Mouse (Mus musculus): ENCODE results near the gene Ccdc69.

The Ccdc69 gene

DNA sequence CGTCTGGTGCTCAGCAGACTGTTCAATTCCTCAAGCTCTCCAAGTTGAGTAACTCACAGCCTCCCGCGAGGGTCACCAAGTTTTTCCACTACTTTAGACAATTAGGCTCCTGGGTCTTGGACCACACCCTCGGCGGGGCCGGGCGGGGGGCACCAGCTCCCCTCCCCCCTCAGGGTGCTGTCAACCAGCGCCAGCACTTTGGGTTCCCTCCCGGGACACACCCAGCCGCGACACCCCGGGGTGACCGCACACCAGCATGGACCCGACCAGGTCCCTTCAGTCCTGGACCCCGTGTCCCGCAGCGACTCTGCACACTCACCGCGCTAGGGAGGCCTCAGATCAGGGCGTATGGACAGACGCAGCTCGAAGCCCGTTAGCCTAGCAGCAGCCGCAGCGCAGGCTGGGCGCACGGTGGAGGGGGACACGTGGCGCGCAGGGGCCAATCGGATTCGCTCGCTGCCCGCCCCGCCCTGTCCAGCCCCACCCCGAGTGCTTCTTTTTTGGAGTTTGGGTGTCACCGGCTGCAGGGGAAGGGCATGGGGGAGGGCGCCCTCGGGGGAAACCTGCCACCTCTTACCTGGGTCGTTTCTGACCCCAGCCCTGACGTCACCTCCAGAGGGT lies 44.8 kb downstream of the Ccdc69 start, which contains the start of gene Anxa6:
Gene Anxa6 (minus strand): TSS at position 406 of the 621 bp plus-strand sequence.
- DNase-seq, result peak; percentile 85 to 90

DNA sequence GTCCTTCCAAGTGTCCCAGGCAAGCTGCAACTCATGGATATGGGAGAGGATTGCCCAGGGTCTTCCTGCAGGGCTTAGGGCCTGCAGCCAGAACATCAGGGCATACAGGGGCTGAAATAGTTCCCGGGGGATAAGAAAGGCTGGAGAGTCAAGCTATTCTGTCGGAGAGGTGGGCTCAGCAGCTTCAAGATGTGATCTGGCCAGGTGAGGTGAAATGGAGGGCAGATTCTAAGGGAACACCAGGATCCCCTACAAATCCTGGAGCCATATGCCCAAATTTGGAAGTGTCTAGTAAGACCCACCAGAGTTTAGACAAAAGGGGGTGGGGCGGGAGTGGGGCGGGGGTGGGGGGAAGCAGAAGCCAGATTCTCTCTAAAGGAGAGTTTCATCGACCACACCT lies 45.6 kb downstream of the Ccdc69 start:
- peak in 1 of 2 experiments; percentile 14 for DNase-seq

DNA sequence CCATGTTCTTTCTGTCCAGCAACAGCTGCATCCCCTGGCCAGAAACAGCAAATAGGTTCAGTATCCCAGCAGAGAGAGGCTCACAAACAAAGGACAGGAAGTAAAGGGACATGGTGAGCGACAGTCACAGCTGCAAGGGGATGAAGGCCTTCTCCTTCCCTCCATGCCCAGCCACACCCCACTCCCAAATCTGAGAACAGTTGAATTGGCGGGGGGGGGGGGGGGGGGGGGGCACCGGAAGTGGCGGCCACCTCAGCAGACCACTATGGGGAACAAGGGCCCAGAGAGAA lies 46.0 kb downstream of the Ccdc69 start:
- DNase-seq, result no peak

DNA sequence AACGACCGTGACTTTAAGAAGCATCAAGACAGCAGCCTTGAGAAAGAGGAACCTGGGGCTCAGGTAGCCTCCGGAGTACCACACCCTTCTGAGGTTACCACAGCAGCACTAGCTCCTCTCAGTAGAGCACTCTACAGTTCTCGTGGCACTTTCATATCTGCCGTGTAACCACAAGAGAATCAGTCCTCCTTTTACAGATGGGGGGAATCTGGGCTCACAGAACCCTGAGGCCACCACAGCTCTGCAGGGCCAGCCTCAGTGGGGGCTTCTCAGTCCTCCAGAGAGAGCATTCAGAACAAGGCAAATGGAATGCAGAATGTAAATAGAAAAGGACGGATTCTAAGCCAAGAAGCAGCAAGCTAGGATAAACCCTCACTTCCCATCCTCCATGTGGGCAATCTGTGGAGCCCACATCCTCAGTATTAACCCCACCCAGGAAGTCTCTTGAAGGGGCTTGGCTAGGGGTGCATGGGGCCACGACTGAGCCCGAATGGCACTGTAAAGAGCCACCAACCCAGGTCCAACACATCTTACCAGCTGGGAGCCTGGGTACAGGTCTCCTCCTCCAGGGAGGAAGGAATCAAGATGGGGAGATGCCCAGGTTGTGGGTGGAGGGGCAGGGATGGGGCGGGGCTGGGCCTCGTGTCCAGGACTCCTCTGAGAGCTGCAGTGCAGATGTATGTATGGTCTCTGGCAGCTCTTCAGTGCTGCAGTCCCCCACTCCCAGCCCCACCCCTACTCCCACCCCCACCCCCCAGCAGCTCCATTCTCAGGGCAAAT lies 46.5 kb downstream of the Ccdc69 start:
- no peak for DNase-seq

DNA sequence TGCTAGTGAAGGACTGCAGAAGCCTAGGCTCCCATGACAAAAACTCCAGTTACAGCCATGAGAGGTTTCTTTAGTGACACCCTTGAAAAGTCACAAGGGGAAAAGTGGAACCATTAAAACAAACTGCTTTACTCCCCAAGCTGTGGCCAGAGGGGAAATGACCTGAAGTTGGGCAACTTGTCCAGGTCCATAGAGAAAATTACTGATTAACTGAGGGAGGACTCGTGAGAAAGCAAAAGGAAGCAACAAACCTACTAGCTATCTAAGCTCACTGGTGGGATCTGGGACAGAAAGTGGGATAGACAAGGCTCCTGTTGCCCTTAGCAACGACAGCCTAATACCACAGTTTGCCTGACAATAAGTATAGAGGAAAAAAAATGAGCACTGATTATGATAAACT lies 49.4 kb downstream of the Ccdc69 start:
- no peak for DNase-seq

DNA sequence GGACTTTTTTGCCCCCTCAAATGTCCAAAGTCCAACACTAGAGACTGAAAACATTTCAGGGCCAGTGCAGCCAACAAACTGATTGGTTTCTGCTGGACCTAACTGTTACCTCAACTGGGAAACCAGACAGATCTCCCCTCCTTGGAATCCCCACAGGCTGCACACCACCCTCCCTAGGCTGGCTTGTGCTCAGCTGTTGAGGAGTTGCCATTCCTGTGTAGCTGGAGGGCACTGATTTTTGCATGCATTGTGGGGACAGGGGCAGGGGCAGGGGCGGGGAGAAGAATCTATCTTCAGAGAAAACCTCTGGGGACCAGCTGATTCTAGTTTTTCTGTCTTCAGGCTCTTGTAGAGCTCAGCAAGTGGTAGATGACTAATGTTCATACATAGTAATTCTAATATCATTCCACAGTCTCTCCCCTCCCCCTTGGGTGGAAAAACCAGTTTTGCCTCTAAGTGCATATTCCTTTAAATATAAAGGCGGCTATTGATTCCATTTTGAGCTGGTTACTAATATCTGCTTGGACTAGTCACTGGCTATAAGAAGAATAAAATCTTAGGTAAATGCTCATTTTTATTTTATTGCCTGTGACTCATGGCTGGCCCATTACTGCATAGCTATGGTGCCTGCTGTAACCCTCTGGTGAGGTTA lies 50.6 kb downstream of the Ccdc69 start:
- DNase-seq, result no peak

DNA sequence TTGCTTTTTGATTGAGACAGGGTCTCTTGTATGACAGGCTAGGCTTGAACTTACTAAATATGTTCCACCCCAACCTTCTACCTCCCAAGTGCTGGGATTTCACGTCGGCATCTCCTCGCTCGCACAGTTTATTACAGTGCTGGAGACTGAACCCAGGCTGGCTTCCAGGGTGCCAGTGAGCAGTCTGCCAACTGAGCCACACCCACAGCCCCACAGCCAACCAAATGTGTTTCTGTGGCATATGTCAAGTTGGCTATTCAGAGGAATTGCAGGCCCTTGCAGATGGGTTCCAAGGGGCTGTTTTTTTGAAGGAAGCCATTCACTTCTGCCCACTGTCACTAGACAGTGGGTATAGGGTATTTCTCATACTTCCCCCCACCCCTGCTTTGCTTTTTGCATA lies 52.0 kb downstream of the Ccdc69 start:
- peak; percentile 69 to 80 for DNase-seq

DNA sequence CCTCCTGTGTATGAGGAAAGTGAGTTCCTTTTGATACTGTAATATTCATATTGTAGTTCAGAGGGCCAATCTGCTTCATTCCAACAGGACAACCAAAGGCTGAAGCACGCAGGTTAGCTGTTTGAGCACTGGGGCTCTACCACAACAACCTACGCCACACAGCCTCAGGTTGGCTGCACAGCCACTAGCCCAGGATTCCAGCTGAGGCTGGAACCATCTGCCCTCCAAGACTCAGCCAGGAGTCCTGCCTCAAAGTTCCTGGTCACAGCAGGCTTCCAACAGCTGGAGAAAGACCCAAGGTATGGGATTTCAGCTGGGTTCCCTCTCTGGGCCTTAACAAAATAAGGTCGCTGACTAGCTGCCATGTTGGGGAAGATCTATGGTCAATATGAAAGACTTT lies 54.3 kb downstream of the Ccdc69 start:
- peak in 1 of 2 experiments; percentile 31 for DNase-seq

DNA sequence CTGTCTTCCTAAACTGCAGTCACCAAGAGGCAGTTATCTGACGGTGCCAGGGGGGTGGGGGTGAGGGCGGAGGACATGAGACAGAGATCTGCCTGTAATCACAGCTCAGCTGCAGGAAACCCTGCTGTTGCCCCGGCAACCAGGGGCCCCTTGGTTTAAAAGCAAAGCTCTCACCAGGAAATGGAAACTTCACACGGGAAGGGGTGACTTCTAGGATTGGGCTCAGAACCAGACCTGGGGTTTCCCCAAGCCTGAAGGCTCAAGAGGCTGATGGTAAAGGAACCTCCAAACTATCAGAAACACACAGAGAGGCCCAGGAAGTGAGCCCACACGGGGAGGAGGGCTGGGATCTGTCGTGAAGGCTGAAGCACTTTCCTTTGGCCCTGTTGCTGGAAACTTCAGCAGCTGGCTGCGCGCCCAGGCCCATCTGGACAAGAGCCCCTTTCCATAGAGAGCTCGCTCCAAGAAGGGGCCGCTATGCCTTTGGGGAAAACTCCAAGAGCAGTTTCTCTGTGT lies 54.8 kb downstream of the Ccdc69 start:
- DNase-seq, result peak; percentile 76 to 89

DNA sequence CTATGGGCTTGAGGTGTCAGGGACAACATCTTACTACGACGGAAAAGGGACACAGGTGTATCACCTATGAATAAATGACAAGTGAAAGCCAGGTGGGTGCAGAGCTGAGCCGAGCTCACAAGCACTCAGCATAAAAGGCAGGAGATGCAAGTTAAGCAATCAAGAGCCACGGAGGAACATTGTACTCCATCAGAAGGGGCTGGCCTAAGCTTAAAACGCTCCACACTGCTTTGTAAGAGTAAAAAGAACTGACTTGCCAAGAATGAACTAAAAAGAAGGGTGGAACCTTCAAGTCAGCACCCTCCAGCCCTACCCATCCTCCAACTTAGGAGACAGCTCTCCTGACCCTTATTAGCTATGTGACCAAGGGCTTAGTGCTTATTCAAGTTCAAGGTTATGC lies 55.4 kb downstream of the Ccdc69 start:
- no peak for DNase-seq

DNA sequence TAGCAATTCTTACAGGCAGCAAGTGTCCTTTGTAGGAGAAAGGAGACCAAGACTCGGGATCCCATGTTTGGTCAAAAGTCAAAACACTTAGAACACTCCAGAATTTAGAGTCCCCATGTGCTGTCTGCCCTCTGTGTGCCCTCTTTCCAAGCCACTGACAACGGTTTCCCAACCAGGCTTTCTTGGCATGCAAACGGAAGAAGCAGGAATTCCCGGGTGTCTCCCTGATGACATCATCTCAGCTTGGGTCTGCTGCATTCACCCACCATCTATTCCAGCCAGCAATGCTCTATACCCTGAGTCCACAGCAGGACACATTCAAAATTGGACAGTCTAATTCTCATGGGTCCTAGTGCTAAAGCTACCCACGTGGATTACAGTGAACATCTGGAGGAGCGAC lies 56.1 kb downstream of the Ccdc69 start:
- DNase-seq, result no peak

DNA sequence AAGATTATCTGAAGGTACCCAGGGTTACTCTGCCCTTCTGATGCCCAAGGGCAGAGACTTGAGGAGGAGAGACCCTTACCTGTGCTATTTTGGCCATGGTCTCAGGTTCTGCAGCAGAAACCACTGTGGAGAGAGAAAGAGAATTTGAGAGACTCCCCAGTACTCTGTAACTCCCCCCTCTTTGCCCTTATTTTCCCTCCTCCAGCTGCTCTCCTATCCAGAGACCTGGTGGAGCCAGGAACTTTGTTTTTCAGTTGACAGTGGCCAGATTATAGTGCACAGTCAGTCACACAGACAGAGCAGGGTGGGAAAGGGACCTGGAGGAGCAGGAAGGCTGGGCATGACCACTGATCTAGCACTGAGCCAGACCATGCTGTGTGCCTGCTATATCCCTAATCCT lies 56.5 kb downstream of the Ccdc69 start:
- DNase-seq, result peak in 1 of 2 experiments; percentile 36

DNA sequence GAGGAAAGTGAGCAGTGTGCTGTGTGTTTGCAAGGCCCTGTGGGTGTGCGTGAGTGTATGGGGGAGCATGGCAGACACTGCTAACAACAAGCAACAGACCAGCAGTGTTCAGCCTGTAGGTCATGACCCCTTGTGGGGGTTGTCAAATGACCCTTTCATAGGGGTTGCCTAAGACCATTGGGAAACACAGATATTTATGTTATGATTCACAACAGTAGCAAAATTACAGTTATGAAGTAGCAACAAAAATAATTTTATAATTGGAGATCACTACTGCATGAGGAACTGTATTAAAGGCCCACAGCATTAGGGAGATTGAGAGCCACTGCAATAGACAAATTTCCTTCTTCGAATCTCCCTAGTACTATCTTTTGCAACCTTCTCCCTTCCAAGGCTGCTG lies 58.2 kb downstream of the Ccdc69 start:
- no peak for DNase-seq

DNA sequence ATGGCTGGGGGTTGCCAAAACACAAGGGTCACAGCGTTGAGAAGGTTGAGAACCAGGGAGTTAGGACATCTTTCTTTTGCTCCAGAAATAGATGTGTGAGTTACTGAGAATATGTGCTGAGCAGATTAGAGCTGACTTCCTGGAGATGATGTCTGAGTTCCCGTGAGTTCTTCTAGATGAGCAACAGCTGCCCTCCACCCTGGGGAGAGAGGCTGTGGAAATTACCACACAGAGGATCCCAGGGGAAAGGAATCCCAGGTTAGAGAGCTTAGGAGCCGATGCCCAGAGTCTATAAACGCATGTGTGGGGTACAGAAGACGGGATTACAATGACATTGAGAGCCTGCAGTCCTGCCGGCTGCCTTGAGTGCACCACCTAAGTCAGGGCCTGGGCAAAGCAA lies 59.9 kb downstream of the Ccdc69 start:
- no peak for DNase-seq

DNA sequence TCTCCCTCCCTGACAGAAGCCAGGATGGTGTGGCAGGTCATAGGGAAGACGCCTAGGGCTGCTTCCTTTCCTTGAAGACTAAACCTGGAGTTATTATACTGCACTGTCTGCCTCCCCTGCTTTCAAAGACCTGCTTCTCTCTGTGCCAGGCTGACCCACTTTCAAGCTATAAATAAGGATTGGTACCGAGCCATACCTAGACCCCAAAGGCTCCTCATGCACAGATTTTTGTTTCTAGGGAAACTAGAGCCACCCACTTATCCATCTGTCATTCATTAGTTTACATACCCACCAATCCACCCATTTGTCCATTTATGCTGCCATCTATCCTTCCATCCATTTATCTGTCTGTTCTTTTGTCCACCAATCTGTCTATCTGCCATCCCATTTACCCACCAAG lies 60.7 kb downstream of the Ccdc69 start:
- no peak for DNase-seq

DNA sequence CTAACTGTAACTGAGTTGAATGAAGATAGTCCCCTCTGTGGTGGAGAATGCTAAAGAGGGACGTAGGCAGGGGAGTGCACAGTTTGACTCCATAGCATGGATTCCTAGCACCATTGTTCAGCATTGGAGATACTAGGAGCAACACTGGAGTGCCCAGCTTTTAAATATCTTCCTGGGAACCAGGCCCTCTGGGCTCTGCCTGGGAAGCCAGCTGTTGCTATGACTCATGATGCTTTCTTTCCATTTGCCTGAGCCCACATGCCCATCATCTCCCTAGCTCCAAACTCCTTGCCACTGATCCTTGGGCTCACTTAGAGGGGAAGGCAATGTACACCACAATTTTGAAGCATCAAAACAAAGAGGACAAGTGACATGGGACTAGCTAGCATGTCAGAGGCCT lies 61.2 kb downstream of the Ccdc69 start:
- DNase-seq, result no peak

DNA sequence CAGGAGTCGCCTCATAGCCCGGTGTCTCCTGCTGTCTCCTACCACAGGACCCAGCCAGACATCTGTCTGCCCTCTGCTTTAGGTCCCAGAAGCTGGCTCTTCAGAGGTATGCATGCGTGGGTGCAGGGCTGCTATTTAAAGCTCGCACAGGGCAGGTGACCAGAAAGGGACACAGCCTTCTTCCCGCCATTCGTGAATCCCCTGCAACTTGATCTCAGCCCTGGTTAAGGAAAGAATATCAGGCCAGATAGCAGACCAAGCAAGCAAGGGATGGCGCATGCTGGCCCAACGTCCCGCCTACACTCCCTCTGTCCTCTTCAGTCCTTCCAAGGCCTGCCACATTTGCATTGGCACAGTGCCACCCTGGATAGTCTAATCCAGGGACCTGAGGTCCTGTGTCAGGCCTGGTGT lies 62.1 kb downstream of the Ccdc69 start:
- DNase-seq, result peak; percentile 94 to 96

DNA sequence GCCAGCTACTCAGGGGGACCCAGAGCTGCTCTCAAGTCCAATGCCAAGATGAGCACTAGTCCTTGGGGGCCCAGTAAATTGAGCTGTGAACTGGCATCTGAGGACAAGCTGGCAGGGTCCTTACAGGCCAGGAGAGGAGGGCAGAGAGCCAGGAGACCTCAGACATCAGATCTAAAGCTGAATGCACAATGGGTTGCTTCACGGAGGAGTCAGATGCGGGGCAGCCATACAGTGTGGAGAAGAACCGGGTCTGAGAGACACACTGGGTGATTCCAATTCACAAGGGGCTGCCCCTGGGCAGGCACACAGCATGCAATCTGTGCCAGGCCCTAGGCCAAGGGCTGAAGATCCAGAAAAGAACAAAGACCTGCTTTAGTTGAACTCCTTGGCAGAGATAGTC lies 62.7 kb downstream of the Ccdc69 start:
- peak; percentile 86 to 92 for DNase-seq

DNA sequence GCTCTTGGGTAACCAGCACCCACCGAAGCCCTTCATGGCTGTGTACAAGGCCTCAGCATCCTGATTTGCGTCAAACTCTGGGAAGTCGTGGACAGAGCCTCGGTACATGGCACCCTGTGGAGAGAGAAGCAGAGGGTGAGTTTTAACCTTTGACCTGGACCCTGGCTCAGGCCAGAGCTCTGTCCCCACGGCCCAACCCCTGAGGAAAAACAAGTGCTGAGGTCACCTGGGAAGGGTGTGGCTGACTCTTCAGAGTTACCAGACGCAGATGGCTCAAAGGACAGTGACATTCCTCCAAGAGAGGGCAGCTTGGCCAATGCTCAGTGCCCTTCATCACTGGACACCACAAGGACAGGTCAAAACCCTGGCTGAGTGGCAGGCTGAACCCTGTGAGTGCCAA lies 64.1 kb downstream of the Ccdc69 start:
- DNase-seq, result no peak

DNA sequence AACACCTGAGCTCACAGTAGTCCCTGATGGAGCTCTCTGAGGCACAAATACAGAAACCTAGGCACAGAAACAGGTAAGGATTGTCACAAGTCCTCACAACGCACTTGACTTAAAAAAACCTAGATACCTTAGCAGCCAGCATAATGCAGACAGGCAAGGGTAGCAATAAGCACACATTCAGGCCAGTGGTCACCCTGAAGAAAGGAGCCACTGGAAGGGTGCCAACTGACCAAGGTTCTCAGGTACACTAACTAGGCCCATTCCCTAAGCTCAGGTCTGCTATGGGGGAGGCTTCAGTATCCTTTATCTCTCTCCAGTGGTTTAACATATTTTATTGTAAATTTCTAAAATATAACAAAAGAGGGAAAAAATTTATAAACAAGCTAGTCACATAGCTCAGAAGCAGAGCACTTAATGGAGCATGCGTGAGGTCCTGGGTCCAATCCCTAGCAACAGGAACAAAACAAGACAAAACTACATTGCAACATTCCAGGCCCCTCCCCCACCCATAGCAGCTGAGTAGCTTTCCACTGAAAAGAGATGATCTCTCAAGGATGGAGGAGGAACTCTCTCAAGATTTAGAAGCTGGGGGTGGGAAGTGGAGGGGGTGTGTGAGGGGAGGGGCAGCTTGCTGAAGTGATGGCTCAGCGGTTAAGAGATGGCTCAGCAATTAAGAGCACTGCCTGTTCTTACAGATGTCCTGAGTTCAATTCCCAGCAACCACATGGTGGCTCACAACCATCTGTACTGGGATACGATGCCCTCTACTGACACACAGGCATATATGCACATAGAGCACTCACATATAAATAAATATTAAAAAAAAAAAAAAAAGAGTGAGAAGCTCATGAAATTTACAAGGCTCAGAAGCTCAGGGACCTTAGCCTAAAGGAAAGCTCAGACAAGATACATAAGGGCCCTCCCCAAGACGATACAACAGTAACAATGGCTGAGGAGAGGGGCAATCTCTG lies 65.1 kb downstream of the Ccdc69 start:
- peak in 1 of 2 experiments; percentile 20 for DNase-seq

DNA sequence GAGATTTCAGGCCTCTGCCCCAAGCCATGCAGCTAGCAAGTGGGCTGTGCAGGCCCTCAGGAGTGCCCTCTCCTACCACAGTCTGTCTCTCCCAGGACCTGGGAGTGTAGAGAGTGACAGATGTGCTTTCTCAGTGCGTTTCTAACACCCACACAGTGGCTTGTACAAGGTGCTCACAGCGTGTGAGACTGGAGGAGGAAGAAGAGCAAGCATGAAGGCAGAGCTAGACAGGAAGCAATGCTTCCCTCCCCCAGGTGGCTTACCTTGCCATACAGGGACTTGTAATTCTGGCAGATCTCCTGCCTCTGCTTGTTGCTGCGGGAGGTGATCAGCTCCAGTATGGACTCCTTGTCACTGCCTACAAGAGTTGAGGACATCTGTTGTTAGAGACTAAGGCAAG lies 66.5 kb downstream of the Ccdc69 start:
- no peak for DNase-seq

DNA sequence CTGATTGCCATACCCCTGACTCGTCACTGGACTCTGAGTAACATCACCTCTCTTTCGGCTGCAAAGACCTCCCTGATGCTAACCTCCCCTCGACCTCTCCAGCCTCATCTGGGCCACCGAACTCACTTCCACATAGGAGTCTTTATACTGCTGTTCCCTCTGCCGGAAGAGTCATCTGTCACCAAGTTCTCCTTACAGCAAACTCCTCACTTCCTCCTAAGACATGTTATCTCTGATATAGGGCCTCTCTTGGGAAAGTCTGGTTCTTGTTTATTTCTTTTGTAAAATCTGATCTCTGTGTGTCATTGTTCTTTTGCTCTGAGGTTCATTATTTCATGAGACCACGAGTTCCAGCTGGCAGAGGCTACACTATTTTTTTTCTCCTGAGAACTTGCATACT lies 69.7 kb downstream of the Ccdc69 start:
- no peak for DNase-seq

DNA sequence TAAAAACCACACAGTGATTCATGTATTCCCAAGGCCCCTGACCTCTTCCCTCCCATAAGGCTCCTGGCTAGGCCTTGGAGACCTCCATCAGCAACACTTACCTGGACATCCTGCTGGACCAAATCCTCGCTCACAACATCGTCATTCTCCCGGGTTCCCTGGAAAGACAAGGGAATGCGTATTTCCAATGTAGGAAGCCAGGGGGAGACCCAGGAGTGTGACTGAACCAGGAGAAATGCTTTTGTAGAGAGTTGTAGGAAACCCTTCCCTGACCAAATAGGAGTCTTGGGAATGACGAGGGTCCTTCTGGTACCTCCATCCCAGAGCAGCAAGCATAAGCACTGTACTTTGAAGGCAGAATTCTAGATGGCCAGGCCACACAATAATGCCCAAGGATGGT lies 72.2 kb downstream of the Ccdc69 start:
- DNase-seq, result no peak
